Mouse (Mus musculus): ENCODE measurements around the gene Fbxo41. TPM values are rescaled to one million over a fixed set of nuclear protein-coding genes. Genes with fewer than 3 reads are reported as not detected.

Fbxo41 gene
- total RNA-seq, 1 experiment = 0.54 TPM

DNA sequence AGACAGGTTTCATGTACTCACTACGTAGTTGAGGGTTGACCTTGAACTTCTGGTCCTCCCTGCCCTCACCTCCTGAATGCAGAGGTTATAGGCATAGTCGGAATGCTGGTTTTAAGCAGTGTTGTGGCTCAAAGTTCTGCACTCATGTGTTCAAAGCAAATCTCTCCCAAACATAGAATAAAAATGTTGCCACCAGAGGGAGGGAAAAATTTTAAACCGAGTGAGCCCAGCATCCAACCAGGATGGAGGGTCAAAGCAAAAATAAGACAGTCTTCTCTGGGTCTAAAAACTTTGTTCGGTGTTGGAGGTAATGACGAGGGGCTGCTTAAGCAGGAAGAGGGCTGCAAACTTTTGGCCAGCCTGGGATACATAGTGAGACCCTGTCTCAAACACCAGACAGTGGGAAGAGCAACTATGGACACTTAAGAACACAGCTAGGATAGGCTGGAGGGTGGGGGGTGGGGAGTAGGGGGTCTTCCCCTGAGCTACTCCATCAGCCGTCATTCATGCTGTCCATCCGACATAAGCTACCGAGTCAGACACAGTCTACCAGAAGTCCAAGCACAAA is 71.4 kb downstream of the Fbxo41 start:
- H3K4me3 ChIP-seq (ENCODE audit: insufficient read depth in 1 of 2, low read depth in 1 of 2, low read length in 2 of 2, poor library complexity in 1 of 2, severe bottlenecking in 1 of 2) = peak overlapping the region; percentile 91 to 99; a peak in 3 of 4 replicates
- H3K9ac ChIP-seq (ENCODE audit: insufficient read depth, low read depth, low read length, poor library complexity, severe bottlenecking) = no peak overlapping the region
- peaks cover 2 to 3% of the 10 kb centered on the region in 2 experiments; a peak in 3 of 4 replicates for H3K4me1 ChIP-seq (ENCODE audit: control insufficient read depth in 2 of 2, insufficient read depth in 2 of 2, low read length in 2 of 2, poor library complexity in 1 of 2)
- in situ Hi-C loops (cut with MboI; ENCODE audit: low sequenced_read_pairs in 2 of 2, unreplicated experiment in 2 of 2) = no loop called here
- no peaks in the 10 kb centered on the region for H3K9me3 ChIP-seq (ENCODE audit: control insufficient read depth, insufficient read depth, low read depth, low read length)
- H3K36me3 ChIP-seq (ENCODE audit: control insufficient read depth, insufficient read depth, low read length, poor library complexity, severe bottlenecking) = no peaks in the 10 kb centered on the region
- H3K27ac ChIP-seq (ENCODE audit: insufficient read depth, low read depth, low read length, poor library complexity, severe bottlenecking) = no peak overlapping the region; the same call in 1 of the 2 replicates
- no peak for DNase-seq (ENCODE audit: low read depth, low spot score)
- TF ChIP-seq MAFK (IDR thresholded peaks at IDR 0.05; ENCODE audit: insufficient read depth, low read depth, low read length) (no peak), CHD2 (IDR thresholded peaks at IDR 0.05; ENCODE audit: low read depth, low read length) (no peak), ZNF384 (IDR thresholded peaks at IDR 0.05; ENCODE audit: low read depth, low read length) (no peak), HCFC1 (IDR thresholded peaks at IDR 0.05; ENCODE audit: borderline replicate concordance, insufficient read depth, low read length) (no peak), ZC3H11A (IDR thresholded peaks at IDR 0.05; ENCODE audit: borderline replicate concordance, low read depth, low read length) (no peak)

DNA sequence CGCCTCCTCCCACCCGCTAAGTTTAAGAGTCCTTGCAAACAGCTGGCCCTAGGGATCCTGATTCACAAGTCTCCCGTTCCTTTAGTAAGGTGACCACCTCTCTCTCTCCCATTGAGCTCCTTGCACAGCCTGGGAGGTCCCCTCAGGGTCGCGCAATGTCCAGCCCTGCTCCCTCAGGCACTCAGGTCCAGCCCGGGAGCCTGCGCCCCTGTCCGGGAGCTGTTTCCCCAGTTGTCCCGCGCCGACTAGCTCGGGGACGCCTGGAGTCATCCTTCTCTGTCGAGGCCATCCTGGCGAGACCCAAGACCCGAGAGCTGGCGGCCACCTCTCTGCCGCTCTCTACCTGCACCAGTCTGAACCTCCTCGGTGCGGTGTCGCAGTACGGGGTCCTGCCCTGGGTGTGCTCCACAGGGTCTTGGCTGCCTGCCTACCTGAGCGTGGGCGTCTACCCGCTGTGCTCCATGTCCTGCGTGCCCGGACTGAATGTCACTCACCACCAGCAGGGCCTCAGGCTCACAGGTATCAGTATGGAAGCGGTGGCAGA is 78.9 kb downstream of the Fbxo41 start, which contains the start of gene Noto:
Gene Noto (plus strand): TSS at position 51 of the 544 bp plus-strand sequence.
- H3K4me3 ChIP-seq (ENCODE audit: insufficient read depth in 1 of 2, low read depth in 1 of 2, low read length in 2 of 2, poor library complexity in 1 of 2, severe bottlenecking in 1 of 2) = peak within 1 kb of the TSS; percentile 27 to 59; a peak in 3 of 4 replicates
- DNase-seq (ENCODE audit: low read depth, low spot score) = no peak
- in situ Hi-C loops (cut with MboI; ENCODE audit: low sequenced_read_pairs in 2 of 2, unreplicated experiment in 2 of 2) = loop anchor here in 1 of 2 experiments (25.0 kb wide), 1 partner anchor 262 kb away; no protein-coding TSS in a partner anchor

More for the DNA sequence above, 78.9 kb downstream of the Fbxo41 start, which contains the start of gene Noto:
- no peaks in the 10 kb centered on the region for H3K36me3 ChIP-seq (ENCODE audit: control insufficient read depth, insufficient read depth, low read length, poor library complexity, severe bottlenecking)
- H3K27ac ChIP-seq (ENCODE audit: insufficient read depth, low read depth, low read length, poor library complexity, severe bottlenecking) = no peak within 1 kb of the TSS
- no peaks in the 10 kb centered on the region for H3K9me3 ChIP-seq (ENCODE audit: control insufficient read depth, insufficient read depth, low read depth, low read length)
- H3K4me1 ChIP-seq (ENCODE audit: control insufficient read depth in 2 of 2, insufficient read depth in 2 of 2, low read length in 2 of 2, poor library complexity in 1 of 2) = peaks cover 0 to 2% of the 10 kb centered on the region in 2 experiments; a peak in 1 of 4 replicates
- TF ChIP-seq ZC3H11A (IDR thresholded peaks at IDR 0.05; ENCODE audit: borderline replicate concordance, low read depth, low read length) = no peak
- no peak for TF ChIP-seq HCFC1 (IDR thresholded peaks at IDR 0.05; ENCODE audit: borderline replicate concordance, insufficient read depth, low read length)
- TF ChIP-seq MAFK (IDR thresholded peaks at IDR 0.05; ENCODE audit: insufficient read depth, low read depth, low read length) = no peak
- no peak for TF ChIP-seq CHD2 (IDR thresholded peaks at IDR 0.05; ENCODE audit: low read depth, low read length)
- TF ChIP-seq ZNF384 (IDR thresholded peaks at IDR 0.05; ENCODE audit: low read depth, low read length) = no peak
- H3K9ac ChIP-seq (ENCODE audit: insufficient read depth, low read depth, low read length, poor library complexity, severe bottlenecking) = peak within 1 kb of the TSS; percentile 24

Other genes with a start within 250 kb of the Fbxo41 start
- 4.9 and 5.8 TPM in 2 replicates for gene Sfxn5, start 169.6 kb downstream of the Fbxo41 start, total RNA-seq (2012; rRNA removed)
- gene Rab11fip5, start 128.4 kb downstream of the Fbxo41 start, total RNA-seq (2012; rRNA removed) = 10.7 and 13.4 TPM in 2 replicates
- not detected in 2 replicates for gene Noto, start 79.1 kb downstream of the Fbxo41 start, total RNA-seq (2012; rRNA removed)
- gene Smyd5, start 71.0 kb downstream of the Fbxo41 start, total RNA-seq (2012; rRNA removed) = 94.1 and 125 TPM in 2 replicates
- gene Cct7, start 51.5 kb downstream of the Fbxo41 start, total RNA-seq (2012; rRNA removed) = 493 and 584 TPM in 2 replicates
- gene Pradc1, start 51.0 kb downstream of the Fbxo41 start, total RNA-seq (2012; rRNA removed) = 17.2 and 23.4 TPM in 2 replicates
- gene Egr4, start 10.6 kb upstream of the Fbxo41 start, total RNA-seq (2012; rRNA removed) = 0.21 and 0.31 TPM in 2 replicates
- 22.0 and 23.4 TPM in 2 replicates for gene Alms1, start 84.5 kb upstream of the Fbxo41 start, total RNA-seq (2012; rRNA removed)
- not detected in 2 replicates for gene Nat8f7, start 210.2 kb upstream of the Fbxo41 start, total RNA-seq (2012; rRNA removed)

Measured in ES-E14 (cell line).